Mouse (Mus musculus) liver, embryonic 13.5 days (tissue): Measurements from ENCODE around the gene Usp10. TPM values are rescaled to one million over a fixed set of nuclear protein-coding genes. Genes with fewer than 3 reads are reported as not detected.

Source experiments
- ATAC-seq: fragments of 200-750 bp; cut with Nextera tagmentation; 2 replicates; pipeline ENCODE4 v1.8.0; 2017; ENCODE audit warnings: low read depth, mild to moderate bottlenecking, moderate number of reproducible peaks, moderate library complexity
- DNase-seq: peaks from one replicate; pipeline ENCODE4 v3.0.0; 2022
- H3K27ac ChIP-seq: fragments of 300-500 bp; sonication (generic); 2 replicates; pipeline ENCODE4 v1.5.1; 2015; ENCODE audit warnings: moderate library complexity, mild to moderate bottlenecking, inconsistent platforms
- H3K27me3 ChIP-seq: fragments of 300-500 bp; sonication (generic); 2 replicates; pipeline ENCODE4 v1.6.1; 2015; ENCODE audit warnings: mild to moderate bottlenecking, inconsistent platforms
- H3K36me3 ChIP-seq: fragments of 300-500 bp; sonication (generic); 2 replicates; pipeline ENCODE4 v1.6.1; 2015; ENCODE audit warnings: mild to moderate bottlenecking, inconsistent platforms
- H3K4me1 ChIP-seq: fragments of 300-500 bp; sonication (generic); replicated peaks from 2 replicates; pipeline ENCODE4 v1.6.1; 2015; ENCODE audit warnings: inconsistent platforms
- H3K4me2 ChIP-seq: fragments of 300-500 bp; sonication (generic); 2 replicates; pipeline ENCODE4 v1.6.1; 2015; ENCODE audit warnings: inconsistent platforms, mild to moderate bottlenecking, moderate library complexity
- H3K4me3 ChIP-seq: fragments of 300-500 bp; sonication (generic); replicated peaks from 2 replicates; pipeline ENCODE4 v1.5.1; 2015; ENCODE audit warnings: mild to moderate bottlenecking, inconsistent platforms
- H3K9ac ChIP-seq: fragments of 300-500 bp; sonication (generic); 2 replicates; pipeline ENCODE4 v1.6.1; 2015; ENCODE audit warnings: mild to moderate bottlenecking, inconsistent platforms
- H3K9me3 ChIP-seq: fragments of 300-500 bp; sonication (generic); replicated peaks from 2 replicates; pipeline ENCODE4 v1.6.1; 2016; ENCODE audit warnings: inconsistent platforms
- WGBS: fragments of 180-500 bp; shearing (Covaris S2); methylation state at CpG from one replicate; pipeline ENCODE4 v1.1.7; 2015; ENCODE audit not compliant: insufficient replicate concordance; 5-methylcytosine and 5-hydroxymethylcytosine counted together
- polyA plus RNA-seq: library from polyadenylated mRNA; unstranded; fragments of >200 nt; fragmentation: Nextera tagmentation; extraction: Ambion mirVana; gene quantifications from 2 replicates; pipeline ENCODE4 v1.2.1, GENCODE M21; 2015

The Usp10 gene
- polyA plus RNA-seq, 1 experiment from 2014 or later: 93.8 TPM

GRCm38 (mm10) chr8:119888012-119888411 is 22.1 kb upstream of the Usp10 start:
- Histone ChIP-seq H3K36me3 (no peaks in the 10 kb centered on the region), H3K4me3 (no peak overlapping the region), H3K4me2 (no peak overlapping the region), H3K9me3 (no peaks in the 10 kb centered on the region), H3K4me1 (peaks cover 13% of the 10 kb centered on the region), H3K27ac (no peak overlapping the region), H3K27me3 (no peaks in the 10 kb centered on the region), H3K9ac (no peak overlapping the region)
- ATAC-seq (no peak), DNase-seq (no peak)
- 63% methylated on average over 4 of the region's 4 CpGs for WGBS

- Histone ChIP-seq H3K9me3 (no peaks in the 10 kb centered on the region), H3K4me3 (no peak overlapping the region), H3K9ac (no peak overlapping the region), H3K27ac (no peak overlapping the region), H3K4me1 (peaks cover 15% of the 10 kb centered on the region), H3K27me3 (peaks cover 49% of the 10 kb centered on the region), H3K4me2 (no peak overlapping the region), H3K36me3 (no peaks in the 10 kb centered on the region)
- no peak for ATAC-seq
- DNase-seq: no peak
- 69% methylated on average over 4 of the region's 4 CpGs for WGBS
These were observed 13.1 kb upstream of the Usp10 start for GRCm38 (mm10) chr8:119897069-119897468.

- H3K27ac ChIP-seq: no peak overlapping the region
These were observed 12.2 kb upstream of the Usp10 start for GRCm38 (mm10) chr8:119897933-119898332.

GRCm38 (mm10) chr8:119901349-119901748 is 8.8 kb upstream of the Usp10 start:
- no peak for ATAC-seq
- H3K27me3 ChIP-seq: peaks cover 72% of the 10 kb centered on the region
- 25% methylated on average over 3 of the region's 3 CpGs for WGBS

More at GRCm38 (mm10) chr8:119897933-119898332, 12.2 kb upstream of the Usp10 start:
- Histone ChIP-seq H3K4me2 (peak overlapping the region; percentile 17; the same call in 1 of the 2 replicates), H3K9me3 (no peaks in the 10 kb centered on the region), H3K4me1 (peaks cover 15% of the 10 kb centered on the region), H3K36me3 (no peaks in the 10 kb centered on the region), H3K9ac (no peak overlapping the region), H3K27me3 (peaks cover 54% of the 10 kb centered on the region), H3K4me3 (no peak overlapping the region)
- ATAC-seq (peak; percentile 41; the same call in 1 of the 2 replicates), DNase-seq (no peak)
- WGBS: 8% methylated on average over 13 of the region's 13 CpGs

GRCm38 (mm10) chr8:119901952-119902351 is 8.2 kb upstream of the Usp10 start:
- H3K27me3 ChIP-seq: peaks cover 71% of the 10 kb centered on the region

More at GRCm38 (mm10) chr8:119901349-119901748, 8.8 kb upstream of the Usp10 start:
- no peaks in the 10 kb centered on the region for H3K9me3 ChIP-seq
- H3K27ac ChIP-seq: no peak overlapping the region
- no peaks in the 10 kb centered on the region for H3K36me3 ChIP-seq
- no peak overlapping the region for H3K4me2 ChIP-seq
- H3K4me3 ChIP-seq: no peak overlapping the region
- H3K9ac ChIP-seq: no peak overlapping the region
- peaks cover 15% of the 10 kb centered on the region for H3K4me1 ChIP-seq
- DNase-seq: no peak

GRCm38 (mm10) chr8:119904323-119904911 is 5.7 kb upstream of the Usp10 start:
- Histone ChIP-seq H3K27ac (no peak overlapping the region), H3K36me3 (no peaks in the 10 kb centered on the region), H3K4me1 (peaks cover 20% of the 10 kb centered on the region), H3K4me2 (no peak overlapping the region), H3K9me3 (no peaks in the 10 kb centered on the region), H3K27me3 (peaks cover 46% of the 10 kb centered on the region), H3K9ac (no peak overlapping the region), H3K4me3 (no peak overlapping the region)
- 56% methylated on average over 12 of the region's 12 CpGs for WGBS
- no peak for ATAC-seq
- DNase-seq: no peak

More at GRCm38 (mm10) chr8:119901952-119902351, 8.2 kb upstream of the Usp10 start:
- Histone ChIP-seq H3K9ac (no peak overlapping the region), H3K9me3 (no peaks in the 10 kb centered on the region), H3K36me3 (no peaks in the 10 kb centered on the region), H3K4me1 (peaks cover 14% of the 10 kb centered on the region), H3K4me3 (no peak overlapping the region), H3K27ac (no peak overlapping the region), H3K4me2 (no peak overlapping the region)
- DNase-seq (no peak), ATAC-seq (no peak)
- 57% methylated on average over 8 of the region's 8 CpGs for WGBS

GRCm38 (mm10) chr8:119910547-119911257 is 542 bp downstream of the Usp10 start, which contains the start of gene Gm20388:
TSS of gene Gm20388 (plus strand) at chr8:119910841.
- WGBS: under 1% methylated on average over 97 of the region's 97 CpGs
- ATAC-seq (peak; percentile 87), DNase-seq (peak; percentile 86)
- peak within 1 kb of the TSS; percentile 92 for H3K4me2 ChIP-seq
- H3K4me1 ChIP-seq: peaks cover 68% of the 10 kb centered on the region
- no peaks in the 10 kb centered on the region for H3K36me3 ChIP-seq
- H3K9me3 ChIP-seq: no peaks in the 10 kb centered on the region
- peak within 1 kb of the TSS; percentile 99 for H3K27ac ChIP-seq
- peak within 1 kb of the TSS; percentile 99 for H3K9ac ChIP-seq
- no peaks in the 10 kb centered on the region for H3K27me3 ChIP-seq
- peak within 1 kb of the TSS; percentile 92 for H3K4me3 ChIP-seq

- Histone ChIP-seq H3K4me2 (peak overlapping the region; percentile 92), H3K36me3 (no peaks in the 10 kb centered on the region), H3K9ac (peak overlapping the region; percentile 99), H3K4me3 (peak overlapping the region; percentile 92), H3K27me3 (no peaks in the 10 kb centered on the region), H3K4me1 (peaks cover 75% of the 10 kb centered on the region), H3K9me3 (no peaks in the 10 kb centered on the region), H3K27ac (peak overlapping the region; percentile 99)
- ATAC-seq (peak; percentile 38), DNase-seq (no peak)
- WGBS: under 1% methylated on average over 30 of the region's 30 CpGs
These were observed 1.2 kb downstream of the Usp10 start for GRCm38 (mm10) chr8:119911258-119911962.

GRCm38 (mm10) chr8:119912643-119913042 is 2.5 kb downstream of the Usp10 start:
- peaks cover 84% of the 10 kb centered on the region for H3K4me1 ChIP-seq
- 47% methylated on average over 6 of the region's 6 CpGs for WGBS
- no peaks in the 10 kb centered on the region for H3K9me3 ChIP-seq
- H3K27ac ChIP-seq: peak overlapping the region; percentile 99
- no peak for ATAC-seq
- peak overlapping the region; percentile 92 for H3K4me2 ChIP-seq
- peak overlapping the region; percentile 92 for H3K4me3 ChIP-seq
- H3K9ac ChIP-seq: peak overlapping the region; percentile 99
- no peak for DNase-seq
- H3K36me3 ChIP-seq: no peaks in the 10 kb centered on the region
- H3K27me3 ChIP-seq: no peaks in the 10 kb centered on the region

GRCm38 (mm10) chr8:119913181-119913580 is 3.0 kb downstream of the Usp10 start:
- peaks cover 84% of the 10 kb centered on the region for H3K4me1 ChIP-seq
- H3K36me3 ChIP-seq: no peaks in the 10 kb centered on the region
- H3K4me2 ChIP-seq: peak overlapping the region; percentile 92
- H3K4me3 ChIP-seq: peak overlapping the region; percentile 92
- H3K9ac ChIP-seq: peak overlapping the region; percentile 99
- no peak for ATAC-seq
- H3K27me3 ChIP-seq: no peaks in the 10 kb centered on the region
- 59% methylated on average over 3 of the region's 3 CpGs for WGBS
- DNase-seq: no peak
- H3K27ac ChIP-seq: peak overlapping the region; percentile 99
- no peaks in the 10 kb centered on the region for H3K9me3 ChIP-seq

GRCm38 (mm10) chr8:119914161-119914560 is 4.0 kb downstream of the Usp10 start:
- Histone ChIP-seq H3K4me1 (peaks cover 83% of the 10 kb centered on the region), H3K9ac (peak overlapping the region; percentile 99), H3K9me3 (no peaks in the 10 kb centered on the region), H3K27me3 (no peaks in the 10 kb centered on the region), H3K27ac (peak overlapping the region; percentile 99), H3K4me3 (peak overlapping the region; percentile 92), H3K36me3 (peaks cover 7% of the 10 kb centered on the region; the same call in 1 of the 2 replicates), H3K4me2 (peak overlapping the region; percentile 92)
- ATAC-seq: no peak
- DNase-seq: no peak
- WGBS: 12% methylated on average over 2 of the region's 2 CpGs
